Mouse (Mus musculus) embryonic fibroblast, embryonic 13.5 days (primary cell): ENCODE results near the gene Atrnl1.

ENCODE experiments used
- CTCF ChIP-seq: IDR thresholded peaks from 2 replicates; pipeline ENCODE4 v1.5.1; 2011; ENCODE audit warnings: mild to moderate bottlenecking, control low read depth, low read length, moderate library complexity, borderline replicate concordance; ENCODE audit not compliant: insufficient read depth
- POLR2A ChIP-seq: IDR thresholded peaks from 2 replicates; pipeline ENCODE4 v1.6.1; 2011; ENCODE audit warnings: low read depth, mild to moderate bottlenecking, control low read depth, low read length, moderate library complexity

GRCm38 (mm10) chr19:57894191-57894590, 283.4 kb downstream of the Atrnl1 start:
- TF ChIP-seq CTCF, result no peak
- no peak for TF ChIP-seq POLR2A
